Mouse (Mus musculus): Measurements from ENCODE around the gene Rgl3. TPM values are rescaled to one million over a fixed set of nuclear protein-coding genes. Genes with fewer than 3 reads are reported as not detected.

Rgl3 gene
- polyA plus RNA-seq, 1 experiment, result 3.8 TPM

GRCm38 (mm10) chr9:21927208-21927753 is 62.0 kb downstream of the Rgl3 start, which contains the start of the genes Ccdc159 and Tmem205:
Ccdc159 (plus strand) TSS chr9:21927471.
Tmem205 (minus strand) TSS chr9:21927556.
- no peaks in the 10 kb centered on the region for H3K27me3 ChIP-seq (ENCODE audit: control insufficient read depth, insufficient read depth, low read length)
- TF ChIP-seq POLR2A (IDR thresholded peaks at IDR 0.05; ENCODE audit: low read depth, low read length), result peak; percentile 82; the same call in 1 of the 2 replicates
- TF ChIP-seq CTCF (IDR thresholded peaks at IDR 0.05; ENCODE audit: extremely low read depth, insufficient read length, insufficient replicate concordance, low read depth, low read length), result no peak
- peaks cover 15% of the 10 kb centered on the region for H3K4me1 ChIP-seq (ENCODE audit: control insufficient read depth, insufficient read depth, insufficient read length, low read length)
- 0 out of 2 replicates have a peak, but pooled peaks cover 2% of the 10 kb centered on the region for H3K36me3 ChIP-seq (ENCODE audit: control insufficient read depth, insufficient read depth, low read length)
- WGBS, result under 1% methylated on average over 28 of the region's 28 CpGs
- H3K4me3 ChIP-seq (ENCODE audit: low read depth, low read length), result peak within 1 kb of the TSS; percentile 59
- H3K27ac ChIP-seq (ENCODE audit: insufficient read depth, low read depth, low read length), result peak within 1 kb of the TSS; percentile 27

- Histone ChIP-seq H3K27ac (ENCODE audit: insufficient read depth, low read depth, low read length) (peak overlapping the region; percentile 27), H3K4me1 (ENCODE audit: control insufficient read depth, insufficient read depth, insufficient read length, low read length) (peaks cover 15% of the 10 kb centered on the region), H3K27me3 (ENCODE audit: control insufficient read depth, insufficient read depth, low read length) (no peaks in the 10 kb centered on the region), H3K4me3 (ENCODE audit: low read depth, low read length) (peak overlapping the region; percentile 59), H3K36me3 (ENCODE audit: control insufficient read depth, insufficient read depth, low read length) (0 out of 2 replicates have a peak, but pooled peaks cover 2% of the 10 kb centered on the region)
- TF ChIP-seq POLR2A (IDR thresholded peaks at IDR 0.05; ENCODE audit: low read depth, low read length) (no peak), CTCF (IDR thresholded peaks at IDR 0.05; ENCODE audit: extremely low read depth, insufficient read length, insufficient replicate concordance, low read depth, low read length) (no peak)
- WGBS, result 2% methylated on average over 6 of the region's 6 CpGs
Observed at GRCm38 (mm10) chr9:21926784-21927183, 62.5 kb downstream of the Rgl3 start.

GRCm38 (mm10) chr9:21926155-21926554 is 63.1 kb downstream of the Rgl3 start:
- no peaks in the 10 kb centered on the region for H3K27me3 ChIP-seq (ENCODE audit: control insufficient read depth, insufficient read depth, low read length)
- 0 out of 2 replicates have a peak, but pooled peaks cover 2% of the 10 kb centered on the region for H3K36me3 ChIP-seq (ENCODE audit: control insufficient read depth, insufficient read depth, low read length)
- 46% methylated on average over 6 of the region's 6 CpGs for WGBS
- H3K4me3 ChIP-seq (ENCODE audit: low read depth, low read length), result peak overlapping the region; percentile 28
- H3K4me1 ChIP-seq (ENCODE audit: control insufficient read depth, insufficient read depth, insufficient read length, low read length), result peaks cover 15% of the 10 kb centered on the region
- H3K27ac ChIP-seq (ENCODE audit: insufficient read depth, low read depth, low read length), result no peak overlapping the region
- no peak for TF ChIP-seq CTCF (IDR thresholded peaks at IDR 0.05; ENCODE audit: extremely low read depth, insufficient read length, insufficient replicate concordance, low read depth, low read length)
- TF ChIP-seq POLR2A (IDR thresholded peaks at IDR 0.05; ENCODE audit: low read depth, low read length), result no peak

GRCm38 (mm10) chr9:21925506-21925905 is 63.7 kb downstream of the Rgl3 start:
- Histone ChIP-seq H3K4me3 (ENCODE audit: low read depth, low read length) (no peak overlapping the region), H3K27ac (ENCODE audit: insufficient read depth, low read depth, low read length) (no peak overlapping the region), H3K36me3 (ENCODE audit: control insufficient read depth, insufficient read depth, low read length) (0 out of 2 replicates have a peak, but pooled peaks cover 2% of the 10 kb centered on the region), H3K27me3 (ENCODE audit: control insufficient read depth, insufficient read depth, low read length) (no peaks in the 10 kb centered on the region), H3K4me1 (ENCODE audit: control insufficient read depth, insufficient read depth, insufficient read length, low read length) (peaks cover 15% of the 10 kb centered on the region)
- TF ChIP-seq CTCF (IDR thresholded peaks at IDR 0.05; ENCODE audit: extremely low read depth, insufficient read length, insufficient replicate concordance, low read depth, low read length) (no peak), POLR2A (IDR thresholded peaks at IDR 0.05; ENCODE audit: low read depth, low read length) (no peak)
- 94% methylated on average over 1 of the region's 1 CpGs for WGBS

- Histone ChIP-seq H3K27me3 (ENCODE audit: control insufficient read depth, insufficient read depth, low read length) (no peaks in the 10 kb centered on the region), H3K27ac (ENCODE audit: insufficient read depth, low read depth, low read length) (no peak overlapping the region), H3K4me3 (ENCODE audit: low read depth, low read length) (no peak overlapping the region), H3K4me1 (ENCODE audit: control insufficient read depth, insufficient read depth, insufficient read length, low read length) (peaks cover 15% of the 10 kb centered on the region), H3K36me3 (ENCODE audit: control insufficient read depth, insufficient read depth, low read length) (0 out of 2 replicates have a peak, but pooled peaks cover 2% of the 10 kb centered on the region)
- 98% methylated on average over 3 of the region's 3 CpGs for WGBS
- TF ChIP-seq POLR2A (IDR thresholded peaks at IDR 0.05; ENCODE audit: low read depth, low read length) (no peak), CTCF (IDR thresholded peaks at IDR 0.05; ENCODE audit: extremely low read depth, insufficient read length, insufficient replicate concordance, low read depth, low read length) (no peak)
Observed at GRCm38 (mm10) chr9:21925034-21925433, 64.2 kb downstream of the Rgl3 start.

GRCm38 (mm10) chr9:21924099-21924493 is 65.2 kb downstream of the Rgl3 start:
- peaks cover 15% of the 10 kb centered on the region for H3K4me1 ChIP-seq (ENCODE audit: control insufficient read depth, insufficient read depth, insufficient read length, low read length)
- WGBS, result 29% methylated on average over 6 of the region's 6 CpGs

GRCm38 (mm10) chr9:21923490-21924098 is 65.7 kb downstream of the Rgl3 start:
- H3K27ac ChIP-seq (ENCODE audit: insufficient read depth, low read depth, low read length), result peak overlapping the region; percentile 46
- WGBS, result 37% methylated on average over 3 of the region's 3 CpGs
- H3K4me1 ChIP-seq (ENCODE audit: control insufficient read depth, insufficient read depth, insufficient read length, low read length), result peaks cover 15% of the 10 kb centered on the region
- no peaks in the 10 kb centered on the region for H3K27me3 ChIP-seq (ENCODE audit: control insufficient read depth, insufficient read depth, low read length)
- no peak overlapping the region for H3K4me3 ChIP-seq (ENCODE audit: low read depth, low read length)
- 0 out of 2 replicates have a peak, but pooled peaks cover 2% of the 10 kb centered on the region for H3K36me3 ChIP-seq (ENCODE audit: control insufficient read depth, insufficient read depth, low read length)
- TF ChIP-seq POLR2A (IDR thresholded peaks at IDR 0.05; ENCODE audit: low read depth, low read length) (no peak), CTCF (IDR thresholded peaks at IDR 0.05; ENCODE audit: extremely low read depth, insufficient read length, insufficient replicate concordance, low read depth, low read length) (no peak)

More at GRCm38 (mm10) chr9:21924099-21924493, 65.2 kb downstream of the Rgl3 start:
- H3K27ac ChIP-seq (ENCODE audit: insufficient read depth, low read depth, low read length), result peak overlapping the region; percentile 63
- no peaks in the 10 kb centered on the region for H3K27me3 ChIP-seq (ENCODE audit: control insufficient read depth, insufficient read depth, low read length)
- H3K4me3 ChIP-seq (ENCODE audit: low read depth, low read length), result no peak overlapping the region
- TF ChIP-seq POLR2A (IDR thresholded peaks at IDR 0.05; ENCODE audit: low read depth, low read length) (no peak), CTCF (IDR thresholded peaks at IDR 0.05; ENCODE audit: extremely low read depth, insufficient read length, insufficient replicate concordance, low read depth, low read length) (no peak)
- 0 out of 2 replicates have a peak, but pooled peaks cover 2% of the 10 kb centered on the region for H3K36me3 ChIP-seq (ENCODE audit: control insufficient read depth, insufficient read depth, low read length)
